Mouse (Mus musculus) MEL (cell line): ENCODE measurements at regions not wholly inside any gene's neighbourhood (a gene's known extent, or its start where the extent isn't known, plus 50 kb on each side); places are given as distances from the start of the nearest gene placed in this dataset.

Experiments used
- DNase-seq: peaks from one replicate; pipeline ENCODE4 v3.0.0; 2011; ENCODE audit warnings: low read depth, low spot score
- H3K27ac ChIP-seq: 2 replicates; pipeline ENCODE4 v1.5.1; 2012; ENCODE audit warnings: low read depth, mild to moderate bottlenecking, control low read depth, low read length, moderate library complexity; ENCODE audit not compliant: control insufficient read depth
- H3K27me3 ChIP-seq, 2 experiments: fragments of 150-350 bp in 1 of 2; sonication (generic) in 1 of 2; 2 replicates each; pipeline ENCODE4 v1.6.1; 2012; ENCODE audit warnings: low read length in 2 of 2, mild to moderate bottlenecking in 2 of 2, improper control_type of control experiment in 1 of 2, moderate library complexity in 1 of 2; ENCODE audit not compliant: insufficient read depth in 2 of 2, control insufficient read depth in 1 of 2
- H3K36me3 ChIP-seq, 2 experiments: 2 replicates each; pipeline ENCODE4 v1.6.1; 2012 to 2014; ENCODE audit warnings: low read length in 2 of 2, improper control_type of control experiment in 1 of 2, inconsistent platforms in 1 of 2, mild to moderate bottlenecking in 1 of 2; ENCODE audit not compliant: insufficient read depth in 2 of 2, control insufficient read depth in 1 of 2
- H3K4me1 ChIP-seq, 2 experiments: fragments of 150-350 bp in 1 of 2; sonication (generic) in 1 of 2; 2 replicates each; pipeline ENCODE4 v1.6.1; 2012; ENCODE audit warnings: low read length in 2 of 2, improper control_type of control experiment in 1 of 2, mild to moderate bottlenecking in 1 of 2; ENCODE audit not compliant: insufficient read depth in 2 of 2, control insufficient read depth in 1 of 2
- H3K4me3 ChIP-seq, 2 experiments: fragments of 150-350 bp in 1 of 2; sonication (generic) in 1 of 2; 2 replicates each; pipeline ENCODE4 v1.5.1; 2012; ENCODE audit warnings: low read depth in 2 of 2, low read length in 2 of 2, mild to moderate bottlenecking in 2 of 2, moderate library complexity in 2 of 2, control low read depth in 1 of 2, improper control_type of control experiment in 1 of 2; ENCODE audit not compliant: control insufficient read depth in 1 of 2, insufficient read depth in 1 of 2
- H3K79me2 ChIP-seq: 2 replicates; pipeline ENCODE4 v1.6.1; 2012; ENCODE audit warnings: mild to moderate bottlenecking, low read length, moderate library complexity; ENCODE audit not compliant: control insufficient read depth, poor library complexity, insufficient read depth
- H3K9ac ChIP-seq: 2 replicates; pipeline ENCODE4 v1.6.1; 2012; ENCODE audit warnings: low read depth, mild to moderate bottlenecking, control low read depth, low read length, moderate library complexity; ENCODE audit not compliant: control insufficient read depth, poor library complexity, severe bottlenecking
- H3K9me3 ChIP-seq: fragments of 150-350 bp; sonication (generic); replicated peaks from 2 replicates; pipeline ENCODE4 v1.6.1; 2012; ENCODE audit warnings: mild to moderate bottlenecking, low read length, improper control_type of control experiment, moderate library complexity; ENCODE audit not compliant: insufficient read depth
- BHLHE40 ChIP-seq: IDR thresholded peaks from 2 replicates; pipeline ENCODE4 v1.6.1; 2012; ENCODE audit warnings: low read depth, mild to moderate bottlenecking, inconsistent platforms, low read length, improper control_type of control experiment, borderline replicate concordance
- CHD1 ChIP-seq: IDR thresholded peaks from 2 replicates; pipeline ENCODE4 v1.6.1; 2012; ENCODE audit warnings: low read depth, mild to moderate bottlenecking, inconsistent platforms, low read length, improper control_type of control experiment
- CHD2 ChIP-seq: IDR thresholded peaks from 2 replicates; pipeline ENCODE4 v1.6.1; 2011; ENCODE audit warnings: low read length, improper control_type of control experiment
- E2F4 ChIP-seq: IDR thresholded peaks from 2 replicates; pipeline ENCODE4 v1.6.1; 2011; ENCODE audit warnings: low read depth, low read length, improper control_type of control experiment, borderline replicate concordance
- EP300 ChIP-seq, 2 experiments: IDR thresholded peaks; 2 replicates each; pipeline ENCODE4 v1.6.1; 2011; ENCODE audit warnings: improper control_type of control experiment in 2 of 2, low read length in 2 of 2, low read depth in 1 of 2, mild to moderate bottlenecking in 1 of 2
- ETS1 ChIP-seq: IDR thresholded peaks from 2 replicates; pipeline ENCODE4 v1.6.1; 2012; ENCODE audit warnings: low read depth, mild to moderate bottlenecking, inconsistent platforms, low read length, improper control_type of control experiment, moderate library complexity
- GATA1 ChIP-seq: IDR thresholded peaks from 2 replicates; pipeline ENCODE4 v1.6.1; 2011; ENCODE audit warnings: low read depth, low read length, improper control_type of control experiment
- HCFC1 ChIP-seq: IDR thresholded peaks from 2 replicates; pipeline ENCODE4 v1.6.1; 2012; ENCODE audit warnings: low read depth, mild to moderate bottlenecking, inconsistent platforms, low read length, improper control_type of control experiment, moderate library complexity
- JUND ChIP-seq: IDR thresholded peaks from 2 replicates; pipeline ENCODE4 v1.6.1; 2011; ENCODE audit warnings: low read depth, mild to moderate bottlenecking, improper control_type of control experiment, low read length
- KAT2A ChIP-seq: conservative IDR thresholded peaks from 2 replicates; pipeline ENCODE4 v1.6.1; 2012; ENCODE audit warnings: low read depth, low read length, improper control_type of control experiment, inconsistent platforms
- MAX ChIP-seq: IDR thresholded peaks from 2 replicates; pipeline ENCODE4 v1.6.1; 2011; ENCODE audit warnings: low read length, improper control_type of control experiment
- MAZ ChIP-seq: IDR thresholded peaks from 2 replicates; pipeline ENCODE4 v1.6.1; 2012; ENCODE audit warnings: low read depth, mild to moderate bottlenecking, inconsistent platforms, low read length, improper control_type of control experiment
- MXI1 ChIP-seq: IDR thresholded peaks from 2 replicates; pipeline ENCODE4 v1.6.1; 2011; ENCODE audit warnings: mild to moderate bottlenecking, low read depth, low read length, improper control_type of control experiment
- MYC ChIP-seq: IDR thresholded peaks from 2 replicates; pipeline ENCODE4 v1.6.1; 2011; ENCODE audit warnings: low read depth, mild to moderate bottlenecking, low read length, improper control_type of control experiment, moderate library complexity
- NELFE ChIP-seq: IDR thresholded peaks from 2 replicates; pipeline ENCODE4 v1.6.1; 2011; ENCODE audit warnings: low read depth, low read length, improper control_type of control experiment
- NRF1 ChIP-seq: IDR thresholded peaks from 2 replicates; pipeline ENCODE4 v1.6.1; 2014; ENCODE audit warnings: low read depth, mild to moderate bottlenecking, inconsistent platforms, low read length, improper control_type of control experiment, moderate library complexity; ENCODE audit not compliant: poor library complexity, insufficient read depth, severe bottlenecking
- POLR2A ChIP-seq, 2 experiments: IDR thresholded peaks; 2 replicates each; pipeline ENCODE4 v1.6.1; 2011 to 2012; ENCODE audit warnings: low read length in 2 of 2, mild to moderate bottlenecking in 2 of 2, control low read depth in 1 of 2, improper control_type of control experiment in 1 of 2, low read depth in 1 of 2, moderate library complexity in 1 of 2; ENCODE audit not compliant: control insufficient read depth in 1 of 2, insufficient read depth in 1 of 2, poor library complexity in 1 of 2
- POLR2AphosphoS2 ChIP-seq: IDR thresholded peaks from 2 replicates; pipeline ENCODE4 v1.6.1; 2011; ENCODE audit warnings: low read length, improper control_type of control experiment
- POLR2AphosphoS5 ChIP-seq: IDR thresholded peaks from 2 replicates; pipeline ENCODE4 v1.6.1; 2012; ENCODE audit warnings: low read depth, borderline replicate concordance, mild to moderate bottlenecking, inconsistent platforms, low read length, moderate library complexity, mixed read lengths
- RAD21 ChIP-seq: IDR thresholded peaks from 2 replicates; pipeline ENCODE4 v1.6.1; 2011; ENCODE audit warnings: mild to moderate bottlenecking, low read depth, low read length, improper control_type of control experiment
- SIN3A ChIP-seq: IDR thresholded peaks from 2 replicates; pipeline ENCODE4 v1.6.1; 2012; ENCODE audit warnings: low read length, improper control_type of control experiment, inconsistent platforms
- SMC3 ChIP-seq: IDR thresholded peaks from 2 replicates; pipeline ENCODE4 v1.6.1; 2011; ENCODE audit warnings: low read depth, low read length, improper control_type of control experiment
- TAL1 ChIP-seq: IDR thresholded peaks from 2 replicates; pipeline ENCODE4 v1.6.1; 2012; ENCODE audit warnings: mild to moderate bottlenecking, inconsistent platforms, low read length, moderate library complexity, mixed read lengths
- TBP ChIP-seq: IDR thresholded peaks from 2 replicates; pipeline ENCODE4 v1.8.0; 2011; ENCODE audit warnings: low read depth, low read length, improper control_type of control experiment
- UBTF ChIP-seq: IDR thresholded peaks from 2 replicates; pipeline ENCODE4 v1.6.1; 2012; ENCODE audit warnings: low read depth, mild to moderate bottlenecking, inconsistent platforms, low read length, improper control_type of control experiment, moderate library complexity, borderline replicate concordance; ENCODE audit not compliant: insufficient read depth
- USF1 ChIP-seq: IDR thresholded peaks from 2 replicates; pipeline ENCODE4 v1.6.1; 2014; ENCODE audit warnings: low read depth, mild to moderate bottlenecking, inconsistent platforms, low read length, improper control_type of control experiment, moderate library complexity
- ZC3H11A ChIP-seq: IDR thresholded peaks from 2 replicates; pipeline ENCODE4 v1.6.1; 2012; ENCODE audit warnings: low read depth, mild to moderate bottlenecking, inconsistent platforms, low read length, improper control_type of control experiment
- ZKSCAN1 ChIP-seq: IDR thresholded peaks from 2 replicates; pipeline ENCODE4 v1.6.1; 2012; ENCODE audit warnings: low read depth, mild to moderate bottlenecking, inconsistent platforms, low read length, improper control_type of control experiment, moderate library complexity
- ZNF384 ChIP-seq: IDR thresholded peaks from 2 replicates; pipeline ENCODE4 v1.6.1; 2012; ENCODE audit warnings: low read depth, mild to moderate bottlenecking, inconsistent platforms, low read length, improper control_type of control experiment

- Histone ChIP-seq H3K4me3 (no peak overlapping the region), H3K36me3 (no peaks in the 10 kb centered on the region)
Measured at GRCm38 (mm10) chr8:30913664-30914063, 2514.8 kb upstream of the 5930422O12Rik start.

GRCm38 (mm10) chr8:30915127-30915526 lies 2513.4 kb upstream of the 5930422O12Rik start:
- no peaks in the 10 kb centered on the region for H3K79me2 ChIP-seq
- TF ChIP-seq E2F4 = no peak
- no peak for TF ChIP-seq RAD21
- no peak for TF ChIP-seq CHD2
- no peak for TF ChIP-seq TAL1
- no peak for TF ChIP-seq JUND
- TF ChIP-seq ZC3H11A = no peak
- TF ChIP-seq POLR2AphosphoS2 = no peak
- TF ChIP-seq EP300 (IDR thresholded peaks at IDR 0.05; ENCODE audit: low read depth in 1 of 2, low read length in 2 of 2) = no peak
- no peak for TF ChIP-seq ZKSCAN1
- TF ChIP-seq NRF1 = no peak
- no peak for TF ChIP-seq POLR2AphosphoS5
- no peak for TF ChIP-seq MYC
- TF ChIP-seq ZNF384 = no peak
- no peak for TF ChIP-seq ETS1
- TF ChIP-seq CHD1 = no peak
- TF ChIP-seq USF1 = no peak
- TF ChIP-seq SMC3 = no peak
- no peak for TF ChIP-seq TBP
- TF ChIP-seq, all 39 proteins: peak for 0
- H3K27ac ChIP-seq = no peak overlapping the region
- H3K27me3 ChIP-seq = no peaks in the 10 kb centered on the region
- H3K9me3 ChIP-seq = no peaks in the 10 kb centered on the region
- no peaks in the 10 kb centered on the region for H3K4me1 ChIP-seq
- H3K4me3 ChIP-seq = no peak overlapping the region
- H3K36me3 ChIP-seq = no peaks in the 10 kb centered on the region
- H3K9ac ChIP-seq = no peak overlapping the region
- DNase-seq = no peak

More at GRCm38 (mm10) chr8:30913664-30914063, 2514.8 kb upstream of the 5930422O12Rik start:
- Histone ChIP-seq H3K4me1 (no peaks in the 10 kb centered on the region), H3K9me3 (no peaks in the 10 kb centered on the region), H3K9ac (no peak overlapping the region), H3K79me2 (no peaks in the 10 kb centered on the region), H3K27ac (no peak overlapping the region), H3K27me3 (no peaks in the 10 kb centered on the region)
- no peak for DNase-seq
- TF ChIP-seq SIN3A = no peak
- TF ChIP-seq POLR2A (IDR thresholded peaks at IDR 0.05; ENCODE audit: control insufficient read depth in 1 of 2, insufficient read depth in 1 of 2, low read depth in 1 of 2, low read length in 2 of 2, poor library complexity in 1 of 2) = no peak
- TF ChIP-seq UBTF = no peak
- TF ChIP-seq MXI1 = no peak
- TF ChIP-seq KAT2A = no peak
- no peak for TF ChIP-seq ZNF384
- no peak for TF ChIP-seq HCFC1
- TF ChIP-seq MAX = no peak
- TF ChIP-seq MAZ = no peak
- no peak for TF ChIP-seq NELFE
- TF ChIP-seq BHLHE40 = no peak
- no peak for TF ChIP-seq GATA1
- TF ChIP-seq ETS1 = no peak
